Mouse (Mus musculus) macrophage (primary cell): Measurements from ENCODE around the gene Aoc3. TPM values are rescaled to one million over a fixed set of nuclear protein-coding genes. Genes with fewer than 3 reads are reported as not detected.
"Not testable (repeated sequence)": the region's sequence is repeated elsewhere in the genome, so short reads cannot be mapped to it uniquely, and the experiment has no call there.

Experiments
- H3K27ac ChIP-seq: fragments of 350-480 bp; formaldehyde crosslinking; 2 replicates; pipeline ENCODE4 v1.9.0; 2021
- H3K36me3 ChIP-seq: fragments of 350-480 bp; formaldehyde crosslinking; 2 replicates; pipeline ENCODE4 v1.9.0; 2021; ENCODE audit errors: inconsistent target
- H3K4me3 ChIP-seq: fragments of 350-480 bp; formaldehyde crosslinking; 2 replicates; pipeline ENCODE4 v1.9.0; 2021; ENCODE audit errors: inconsistent target
- H3K79me2 ChIP-seq: fragments of 350-480 bp; formaldehyde crosslinking; 2 replicates; pipeline ENCODE4 v1.9.0; 2021; ENCODE audit errors: inconsistent target
- WGBS: methylation state at CpG from one replicate; pipeline ENCODE4 v1.1.7; 2026; ENCODE audit warnings: inconsistent platforms; ENCODE audit not compliant: missing documents; 5-methylcytosine and 5-hydroxymethylcytosine counted together
- polyA plus RNA-seq: library from polyadenylated mRNA; stranded (reverse); fragments of 250-400 nt; gene quantifications from 3 replicates; pipeline ENCODE4 v1.2.4, GENCODE M21; 2018; ENCODE audit warnings: inconsistent platforms

The Aoc3 gene
- polyA plus RNA-seq, 1 experiment from 2014 or later: not detected

GRCm38 (mm10) chr11:101315082-101315650 lies 15.2 kb upstream of the Aoc3 start:
- peaks cover 15% of the 10 kb centered on the region for H3K36me3 ChIP-seq
- H3K27ac ChIP-seq: peak overlapping the region; percentile 65
- peak overlapping the region; percentile 97 for H3K4me3 ChIP-seq
- 91% methylated on average over 5 of the region's 8 CpGs for WGBS
- peaks cover 31% of the 10 kb centered on the region for H3K79me2 ChIP-seq

- peaks cover 22% of the 10 kb centered on the region for H3K36me3 ChIP-seq
- H3K27ac ChIP-seq: peak within 1 kb of the TSS; percentile 65
- H3K4me3 ChIP-seq: peak within 1 kb of the TSS; percentile 97
- peaks cover 31% of the 10 kb centered on the region for H3K79me2 ChIP-seq
- under 1% methylated on average over 54 of the region's 62 CpGs for WGBS
These were observed 14.5 kb upstream of the Aoc3 start, which contains the start of gene Psme3 for GRCm38 (mm10) chr11:101315665-101316500. Psme3 (plus strand) TSS chr11:101316213.

- WGBS: 2% methylated on average over 16 of the region's 17 CpGs
- peak overlapping the region; percentile 32 for H3K27ac ChIP-seq
- peak overlapping the region; percentile 97 for H3K4me3 ChIP-seq
- H3K36me3 ChIP-seq: peaks cover 29% of the 10 kb centered on the region
- H3K79me2 ChIP-seq: peaks cover 31% of the 10 kb centered on the region
These were observed 13.9 kb upstream of the Aoc3 start for GRCm38 (mm10) chr11:101316501-101316917.

DNA sequence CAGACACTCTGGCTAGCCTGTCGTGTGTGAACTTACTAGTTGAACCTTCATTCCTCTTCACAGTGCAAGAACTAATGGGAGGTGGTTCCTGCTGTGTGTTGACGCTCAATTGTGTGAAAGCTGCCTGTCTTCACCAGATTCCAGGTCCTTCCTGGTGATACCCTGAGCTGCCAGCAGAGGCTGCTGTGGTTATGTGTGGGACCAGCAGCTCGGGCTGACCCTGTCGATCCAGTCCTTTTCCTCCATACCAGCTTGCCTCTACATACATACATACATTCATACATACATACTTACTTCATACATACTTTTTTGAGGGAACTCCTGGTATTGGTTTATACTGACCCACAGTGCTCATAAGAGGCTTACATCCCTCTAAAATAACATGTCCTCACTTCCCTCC lies 6.8 kb upstream of the Aoc3 start:
- H3K36me3 ChIP-seq: peaks cover 65% of the 10 kb centered on the region
- WGBS: 34% methylated on average over 4 of the region's 4 CpGs

GRCm38 (mm10) chr11:101324763-101325162 lies 5.6 kb upstream of the Aoc3 start, which contains the start of gene Aoc2:
Aoc2 (plus strand) TSS chr11:101325063.
- Histone ChIP-seq H3K27ac (no peak within 1 kb of the TSS), H3K36me3 (peaks cover 53% of the 10 kb centered on the region), H3K4me3 (no peak within 1 kb of the TSS), H3K79me2 (no peaks in the 10 kb centered on the region)
- WGBS: 89% methylated on average over 5 of the region's 5 CpGs

More for the DNA sequence above, 6.8 kb upstream of the Aoc3 start:
- Histone ChIP-seq H3K79me2 (peaks cover 6% of the 10 kb centered on the region), H3K4me3 (no peak overlapping the region), H3K27ac (no peak overlapping the region)

DNA sequence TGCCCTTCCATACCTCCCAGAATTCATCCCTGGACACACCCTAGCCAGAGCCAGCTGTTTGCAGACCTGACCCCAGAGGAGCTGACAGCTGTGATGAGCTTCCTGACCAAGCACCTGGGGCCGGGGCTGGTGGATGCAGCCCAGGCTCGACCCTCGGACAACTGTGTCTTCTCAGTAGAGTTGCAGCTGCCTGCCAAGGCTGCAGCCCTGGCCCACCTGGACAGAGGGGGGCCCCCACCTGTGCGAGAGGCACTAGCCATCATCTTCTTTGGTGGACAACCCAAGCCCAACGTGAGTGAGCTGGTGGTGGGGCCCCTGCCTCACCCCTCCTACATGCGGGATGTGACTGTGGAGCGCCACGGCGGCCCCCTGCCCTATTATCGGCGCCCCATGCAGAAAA lies 5.2 kb upstream of the Aoc3 start:
- H3K27ac ChIP-seq, H3K79me2 ChIP-seq, H3K4me3 ChIP-seq: not testable (repeated sequence)
- 96% methylated on average over 9 of the region's 11 CpGs for WGBS
- H3K36me3 ChIP-seq: peaks cover 49% of the 10 kb centered on the region

- peaks cover 40% of the 10 kb centered on the region for H3K36me3 ChIP-seq
- 94% methylated on average over 11 of the region's 11 CpGs for WGBS
- H3K4me3 ChIP-seq: no peak overlapping the region
- H3K27ac ChIP-seq: no peak overlapping the region
- no peaks in the 10 kb centered on the region for H3K79me2 ChIP-seq
These were observed 4.3 kb upstream of the Aoc3 start for GRCm38 (mm10) chr11:101326147-101326546.

DNA sequence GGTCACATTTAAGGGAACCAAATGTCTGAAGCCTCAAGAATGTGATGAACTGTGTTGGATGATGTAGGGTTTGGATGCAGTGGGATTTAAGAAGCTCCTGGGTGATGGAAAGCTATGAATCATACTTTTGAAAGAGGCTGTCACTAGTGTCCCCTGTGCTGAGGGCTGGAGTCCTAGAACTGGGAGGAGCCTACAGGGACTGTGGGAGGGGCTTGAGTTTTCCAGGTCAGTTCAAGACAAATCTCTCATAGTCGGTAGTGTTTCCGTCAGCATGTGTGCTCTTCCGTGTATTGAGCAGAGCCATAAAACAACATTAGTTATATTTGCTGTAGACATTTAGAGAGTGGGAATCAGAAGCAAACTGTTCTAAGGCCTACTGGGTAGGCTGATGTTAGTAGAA lies 3.1 kb upstream of the Aoc3 start:
- no peak overlapping the region for H3K4me3 ChIP-seq
- H3K36me3 ChIP-seq: peaks cover 28% of the 10 kb centered on the region
- WGBS: 74% methylated on average over 3 of the region's 3 CpGs
- H3K27ac ChIP-seq: no peak overlapping the region
- no peaks in the 10 kb centered on the region for H3K79me2 ChIP-seq

GRCm38 (mm10) chr11:101328941-101329635 lies 1.3 kb upstream of the Aoc3 start:
- Histone ChIP-seq H3K27ac (no peak overlapping the region), H3K79me2 (no peaks in the 10 kb centered on the region), H3K4me3 (no peak overlapping the region), H3K36me3 (peaks cover 10% of the 10 kb centered on the region; the same call in 1 of the 2 replicates)
- 90% methylated on average over 6 of the region's 6 CpGs for WGBS

DNA sequence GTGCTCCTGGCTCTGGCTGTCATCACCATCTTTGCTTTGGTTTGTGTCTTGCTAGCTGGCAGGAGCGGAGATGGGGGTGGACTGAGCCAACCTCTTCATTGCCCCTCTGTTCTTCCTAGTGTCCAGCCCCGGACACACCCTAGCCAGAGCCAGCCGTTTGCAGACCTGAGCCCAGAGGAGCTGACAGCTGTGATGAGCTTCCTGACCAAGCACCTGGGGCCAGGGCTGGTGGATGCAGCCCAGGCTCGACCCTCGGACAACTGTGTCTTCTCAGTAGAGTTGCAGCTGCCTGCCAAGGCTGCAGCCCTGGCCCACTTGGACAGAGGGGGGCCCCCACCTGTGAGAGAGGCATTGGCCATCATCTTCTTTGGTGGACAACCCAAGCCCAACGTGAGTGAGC lies 556 bp downstream of the Aoc3 start:
- not testable (repeated sequence) for H3K4me3 ChIP-seq, H3K27ac ChIP-seq, H3K79me2 ChIP-seq, H3K36me3 ChIP-seq
- 91% methylated on average over 5 of the region's 6 CpGs for WGBS

GRCm38 (mm10) chr11:101332537-101332936 lies 2.1 kb downstream of the Aoc3 start:
- H3K27ac ChIP-seq: no peak overlapping the region
- no peaks in the 10 kb centered on the region for H3K79me2 ChIP-seq
- H3K36me3 ChIP-seq: no peaks in the 10 kb centered on the region
- H3K4me3 ChIP-seq: no peak overlapping the region
- 90% methylated on average over 3 of the region's 3 CpGs for WGBS

DNA sequence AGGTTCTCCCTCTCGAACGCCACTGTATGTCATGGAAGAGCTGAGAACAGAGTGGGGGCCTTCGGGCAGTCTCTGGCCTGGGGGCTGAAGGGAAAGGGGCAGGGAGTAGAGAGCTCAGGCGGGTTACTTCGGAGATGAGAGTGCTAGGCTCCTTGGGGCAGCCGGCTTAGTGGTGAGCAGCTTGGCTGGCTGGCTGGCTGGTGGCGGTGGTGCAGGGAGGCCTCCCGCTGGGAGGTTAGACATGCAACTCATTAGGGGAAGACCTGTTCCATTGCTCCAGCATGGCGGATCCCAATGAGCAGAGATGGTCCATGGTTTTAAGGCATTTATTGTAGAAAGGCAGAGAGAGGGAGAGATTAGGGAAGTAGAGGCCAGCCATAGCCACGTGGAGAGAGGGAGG lies 3.6 kb downstream of the Aoc3 start:
- Histone ChIP-seq H3K4me3 (no peak overlapping the region), H3K27ac (no peak overlapping the region), H3K36me3 (no peaks in the 10 kb centered on the region), H3K79me2 (no peaks in the 10 kb centered on the region)
- WGBS: 83% methylated on average over 10 of the region's 10 CpGs

DNA sequence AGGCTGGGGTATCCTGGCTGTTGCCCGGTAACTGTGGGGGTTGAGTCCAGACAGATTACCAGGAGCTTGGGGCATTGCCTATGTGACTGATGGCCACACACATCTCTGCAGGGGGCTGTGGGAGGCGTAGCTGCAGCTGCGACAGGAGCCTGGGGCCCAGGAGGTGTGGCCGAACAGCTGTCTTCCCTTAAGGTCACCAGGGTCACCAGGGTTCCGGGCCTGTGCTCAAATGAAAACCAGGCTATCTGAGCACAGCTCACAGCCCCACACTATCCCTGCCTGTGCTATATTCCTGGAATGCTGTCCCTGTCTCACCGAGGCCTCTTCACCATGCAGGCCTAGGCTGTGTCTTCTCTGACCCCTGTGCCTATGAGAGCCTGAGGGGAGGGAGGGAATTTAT lies 4.1 kb downstream of the Aoc3 start:
- no peaks in the 10 kb centered on the region for H3K36me3 ChIP-seq
- no peaks in the 10 kb centered on the region for H3K79me2 ChIP-seq
- no peak overlapping the region for H3K4me3 ChIP-seq
- 72% methylated on average over 6 of the region's 6 CpGs for WGBS
- H3K27ac ChIP-seq: no peak overlapping the region

GRCm38 (mm10) chr11:101335685-101336084 lies 5.3 kb downstream of the Aoc3 start:
- WGBS: 86% methylated on average over 9 of the region's 9 CpGs
- no peaks in the 10 kb centered on the region for H3K79me2 ChIP-seq
- no peak overlapping the region for H3K27ac ChIP-seq
- H3K4me3 ChIP-seq: no peak overlapping the region
- H3K36me3 ChIP-seq: no peaks in the 10 kb centered on the region
